Comparison of ENCODE assay signal across 8 mouse cellular contexts in genomic region chr11:102209742-102210141, GRCm38 (mm10). TPM values are rescaled to one million over a fixed set of nuclear protein-coding genes. Genes with fewer than 3 reads are reported as not detected.
DNase-seq lines count a peak whose midpoint lies in the region; ATAC-seq and TF ChIP-seq lines count a peak whose summit lies in the region.

No protein-coding gene starts in this region.

- TF ChIP-seq CTCF in heart, adult 2 months (IDR thresholded peaks at IDR 0.05) = peak; percentile 78
- no peak; the same call in 1 of the 2 replicates for TF ChIP-seq CTCF in olfactory bulb, adult 2 months (IDR thresholded peaks at IDR 0.05; ENCODE audit: insufficient read depth, low read depth, low read length)

- 0 out of 2 replicates have a peak, but pooled peaks have one; percentile 58 for TF ChIP-seq EP300 in heart, adult 2 months (IDR thresholded peaks at IDR 0.05; ENCODE audit: insufficient read depth, low read depth, low read length)

- TF ChIP-seq POLR2A in heart, adult 2 months (IDR thresholded peaks at IDR 0.05; ENCODE audit: insufficient read depth, low read depth, low read length) = no peak
- no peak for TF ChIP-seq POLR2A in olfactory bulb, adult 2 months (IDR thresholded peaks at IDR 0.05; ENCODE audit: insufficient read depth, low read depth, low read length)

- DNase-seq in heart, adult 2 months = peak; percentile 45 to 46
- peak; percentile 54 to 57 for DNase-seq in B cell, adult 2 months
- DNase-seq in cerebellum, adult 18-20 months = peak; percentile 70 to 78
- DNase-seq in layer of hippocampus, postnatal 36 days = no peak
- no peak for DNase-seq in frontal cortex, postnatal 36 days (ENCODE audit: low spot score in 2 of 2)

- peak overlapping the region; percentile 53 for H3K27ac ChIP-seq in heart, adult 2 months
- no peak overlapping the region for H3K27ac ChIP-seq in heart, embryonic 11.5 days (ENCODE audit: low read depth, low read length)
- H3K27ac ChIP-seq in olfactory bulb, adult 2 months (ENCODE audit: insufficient read depth, low read depth, low read length) = 0 out of 2 replicates have a peak overlapping the region, but pooled peaks have one; percentile 23

- peaks cover 35% of the 10 kb centered on the region for H3K4me1 ChIP-seq in heart, adult 2 months (ENCODE audit: control insufficient read depth, insufficient read depth, low read length)
- peaks cover 84% of the 10 kb centered on the region for H3K4me1 ChIP-seq in heart, embryonic 11.5 days (ENCODE audit: control insufficient read depth, insufficient read depth, low read length)
- H3K4me1 ChIP-seq in olfactory bulb, adult 2 months (ENCODE audit: control insufficient read depth, insufficient read depth, low read length) = peaks cover 79% of the 10 kb centered on the region

- intact Hi-C loops in heart, adult 2 months (cut with DNase I) = loop anchor here (1.0 to 2.0 kb wide), 2 partner anchors 15 to 19 kb away; no protein-coding TSS in a partner anchor

- no peak overlapping the region for H3K9ac ChIP-seq in heart, adult 2 months (ENCODE audit: low read depth, low read length)
- no peak overlapping the region for H3K9ac ChIP-seq in heart, embryonic 11.5 days (ENCODE audit: low read depth, low read length)

- ATAC-seq in heart, embryonic 11.5 days (replicated peaks; ENCODE audit: insufficient number of reproducible peaks, low FRiP score, low TSS enrichment) = no peak
- ATAC-seq in hematopoietic stem cell, adult 5-6 weeks (replicated peaks in 1 of 2; ENCODE audit: insufficient read depth in 1 of 2, low FRiP score in 2 of 2, low TSS enrichment in 1 of 2, low read depth in 1 of 2, poor library complexity in 2 of 2, severe bottlenecking in 2 of 2) = peak; percentile 33 to 56; a peak in 1 of 4 replicates

- no peaks in the 10 kb centered on the region for H3K27me3 ChIP-seq in heart, adult 2 months (ENCODE audit: control insufficient read depth, insufficient read depth, low read length)
- H3K27me3 ChIP-seq in heart, embryonic 11.5 days (ENCODE audit: control insufficient read depth, insufficient read depth, low read length) = no peaks in the 10 kb centered on the region

- 10% methylated on average over 2 of the region's 2 CpGs for WGBS in heart, adult 2 months
- WGBS in heart, embryonic 11.5 days (ENCODE audit: insufficient replicate concordance) = 34% methylated on average over 2 of the region's 2 CpGs
- 18% methylated on average over 2 of the region's 2 CpGs for WGBS in olfactory bulb, adult 2 months

- H3K79me2 ChIP-seq in heart, adult 2 months (replicated peaks; ENCODE audit: control insufficient read depth, insufficient read depth, low read length) = peaks cover 11% of the 10 kb centered on the region

- H3K4me3 ChIP-seq in heart, adult 2 months = no peak overlapping the region
- H3K4me3 ChIP-seq in heart, embryonic 11.5 days (ENCODE audit: low read depth, low read length) = no peak overlapping the region
- H3K4me3 ChIP-seq in olfactory bulb, adult 2 months (ENCODE audit: insufficient read depth, low read depth, low read length) = no peak overlapping the region

- H3K36me3 ChIP-seq in heart, adult 2 months (ENCODE audit: control insufficient read depth, insufficient read depth, low read length) = peaks cover 1% of the 10 kb centered on the region; the same call in 1 of the 2 replicates
- H3K36me3 ChIP-seq in heart, embryonic 11.5 days (ENCODE audit: control insufficient read depth, insufficient read depth, low read length) = peaks cover 5% of the 10 kb centered on the region; the same call in 1 of the 2 replicates

- H3K4me2 ChIP-seq in heart, embryonic 11.5 days = no peak overlapping the region; the same call in 1 of the 2 replicates

- no peaks in the 10 kb centered on the region for H3K9me3 ChIP-seq in heart, embryonic 11.5 days (replicated peaks; ENCODE audit: control insufficient read depth, low read length)

RNA-seq across cellular contexts. Expression of gene Hdac5, which starts 20.2 kb away (rescaled TPM):
- 100 to 1,000 TPM; 113 to 137 TPM for total RNA-seq in heart, adult 2 months (2021)
- polyA plus RNA-seq in heart, adult 2 months (2012; rRNA removed) = 92.6 and 98.5 TPM in 2 replicates
- 42.8 and 45.3 TPM in 2 replicates for polyA plus RNA-seq in heart, embryonic 11.5 days (2014; fragmentation: Nextera tagmentation; extraction: Ambion mirVana)
- total RNA-seq in hematopoietic stem cell, adult 5-6 weeks (2017) = 13.2 and 25.3 TPM in 2 replicates
- 223 TPM in 1 of 2 replicates, not detected in the other for polyA plus RNA-seq in olfactory bulb, adult 2 months (2012; ENCODE audit: insufficient read depth, insufficient read length, low replicate concordance, missing spikeins)
- total RNA-seq in layer of hippocampus, postnatal 36 days (2021) = 100 to 1,000 TPM; 227 to 234 TPM

RNA-seq across cellular contexts. Expression of gene G6pc3, which starts 20.3 kb away (rescaled TPM):
- total RNA-seq in heart, adult 2 months (2021) = 10 to 100 TPM; 44.8 to 50.6 TPM
- polyA plus RNA-seq in heart, adult 2 months (2012; rRNA removed) = 89.9 and 95.3 TPM in 2 replicates
- 27.9 and 28.7 TPM in 2 replicates for polyA plus RNA-seq in heart, embryonic 11.5 days (2014; fragmentation: Nextera tagmentation; extraction: Ambion mirVana)
- total RNA-seq in hematopoietic stem cell, adult 5-6 weeks (2017) = 27.8 and 42.7 TPM in 2 replicates
- polyA plus RNA-seq in olfactory bulb, adult 2 months (2012; ENCODE audit: insufficient read depth, insufficient read length, low replicate concordance, missing spikeins) = not detected in 2 replicates
- 10 to 100 TPM; 52.0 to 58.5 TPM for total RNA-seq in layer of hippocampus, postnatal 36 days (2021)

RNA-seq across cellular contexts. Expression of gene Lsm12, which starts 24.6 kb away (rescaled TPM):
- total RNA-seq in heart, adult 2 months (2021) = 10 to 100 TPM; 49.4 to 50.2 TPM
- 32.5 and 42.4 TPM in 2 replicates for polyA plus RNA-seq in heart, adult 2 months (2012; rRNA removed)
- 61.3 and 64.3 TPM in 2 replicates for polyA plus RNA-seq in heart, embryonic 11.5 days (2014; fragmentation: Nextera tagmentation; extraction: Ambion mirVana)
- total RNA-seq in hematopoietic stem cell, adult 5-6 weeks (2017) = 50.5 and 74.3 TPM in 2 replicates
- not detected in 2 replicates for polyA plus RNA-seq in olfactory bulb, adult 2 months (2012; ENCODE audit: insufficient read depth, insufficient read length, low replicate concordance, missing spikeins)
- total RNA-seq in layer of hippocampus, postnatal 36 days (2021) = 10 to 100 TPM; 59.4 to 60.8 TPM

RNA-seq across cellular contexts. Expression of gene BC030867, which starts 38.9 kb away (rescaled TPM):
- total RNA-seq in heart, adult 2 months (2021) = under 1 TPM; 0.26 to 0.32 TPM
- polyA plus RNA-seq in heart, adult 2 months (2012; rRNA removed) = 0.45 and 0.56 TPM in 2 replicates
- polyA plus RNA-seq in heart, embryonic 11.5 days (2014; fragmentation: Nextera tagmentation; extraction: Ambion mirVana) = 12.7 and 13.2 TPM in 2 replicates
- 3.6 and 4.9 TPM in 2 replicates for total RNA-seq in hematopoietic stem cell, adult 5-6 weeks (2017)
- polyA plus RNA-seq in olfactory bulb, adult 2 months (2012; ENCODE audit: insufficient read depth, insufficient read length, low replicate concordance, missing spikeins) = not detected in 2 replicates
- 1 to 10 TPM in 1 of 2 experiments, under 1 TPM in 1; 0.58 to 1.5 TPM for total RNA-seq in layer of hippocampus, postnatal 36 days (2021)

RNA-seq across cellular contexts. Expression of gene Tmem101, which starts 53.5 kb away (rescaled TPM):
- 10 to 100 TPM; 12.2 to 13.6 TPM for total RNA-seq in heart, adult 2 months (2021)
- 19.5 and 20.7 TPM in 2 replicates for polyA plus RNA-seq in heart, adult 2 months (2012; rRNA removed)
- 31.2 and 36.3 TPM in 2 replicates for polyA plus RNA-seq in heart, embryonic 11.5 days (2014; fragmentation: Nextera tagmentation; extraction: Ambion mirVana)
- 13.6 and 14.8 TPM in 2 replicates for total RNA-seq in hematopoietic stem cell, adult 5-6 weeks (2017)
- not detected in 2 replicates for polyA plus RNA-seq in olfactory bulb, adult 2 months (2012; ENCODE audit: insufficient read depth, insufficient read length, low replicate concordance, missing spikeins)
- total RNA-seq in layer of hippocampus, postnatal 36 days (2021) = 10 to 100 TPM; 29.5 to 30.6 TPM

Comparison
In these comparisons a context has a peak if more than half of its experiments do, and no peak if none do; other contexts are left out.
1. DNase-seq: peak in heart, adult 2 months (2 of 2), B cell, adult 2 months (2 of 2) and cerebellum, adult 18-20 months (2 of 2); none in layer of hippocampus, postnatal 36 days (0 of 2) and frontal cortex, postnatal 36 days (0 of 2).